Mouse (Mus musculus): ENCODE measurements around the gene Unc13d. TPM values are rescaled to one million over a fixed set of nuclear protein-coding genes. Genes with fewer than 3 reads are reported as not detected.
A peak's percentile ranks its signal among the peaks of the same experiment; 100 is the strongest.

Unc13d gene
- polyA plus RNA-seq, 1 experiment from 2014 or later = 6.9 TPM

GRCm38 (mm10) chr11:116088741-116089394 is 11.1 kb upstream of the Unc13d start:
- 35% methylated on average over 11 of the region's 11 CpGs for WGBS (ENCODE audit: insufficient replicate concordance)
- Histone ChIP-seq H3K4me1 (ENCODE audit: insufficient read depth) (peaks cover 43% of the 10 kb centered on the region), H3K9me3 (ENCODE audit: low read length) (no peaks in the 10 kb centered on the region), H3K4me3 (ENCODE audit: low read depth, low read length) (no peak overlapping the region), H3K9ac (replicated peaks) (peak overlapping the region; percentile 19; the same call in 1 of the 2 replicates), H3K27ac (ENCODE audit: low read depth) (peak overlapping the region; percentile 86), H3K36me3 (replicated peaks; ENCODE audit: insufficient read depth, low read length) (peaks cover 9% of the 10 kb centered on the region), H3K4me2 (ENCODE audit: low read depth, low read length) (peak overlapping the region; percentile 68; the same call in 1 of the 2 replicates), H3K27me3 (ENCODE audit: insufficient read depth, low read length) (no peaks in the 10 kb centered on the region)
- DNase-seq (no peak), ATAC-seq (no peak)
- peak; percentile 45 for TF ChIP-seq CTCF (IDR thresholded peaks at IDR 0.05; ENCODE audit: low read depth)
- TF ChIP-seq EP300 (IDR thresholded peaks at IDR 0.05; ENCODE audit: low read depth) = peak; percentile 33; the same call in 1 of the 2 replicates

GRCm38 (mm10) chr11:116088188-116088587 is 10.4 kb upstream of the Unc13d start:
- Histone ChIP-seq H3K27ac (ENCODE audit: low read depth) (peak overlapping the region; percentile 86), H3K4me3 (ENCODE audit: low read depth, low read length) (no peak overlapping the region), H3K9ac (replicated peaks) (no peak overlapping the region), H3K4me1 (ENCODE audit: insufficient read depth) (peaks cover 41% of the 10 kb centered on the region), H3K27me3 (ENCODE audit: insufficient read depth, low read length) (no peaks in the 10 kb centered on the region), H3K36me3 (replicated peaks; ENCODE audit: insufficient read depth, low read length) (peaks cover 16% of the 10 kb centered on the region), H3K4me2 (ENCODE audit: low read depth, low read length) (peak overlapping the region; percentile 68; the same call in 1 of the 2 replicates), H3K9me3 (ENCODE audit: low read length) (no peaks in the 10 kb centered on the region)
- 39% methylated on average over 8 of the region's 8 CpGs for WGBS (ENCODE audit: insufficient replicate concordance)
- DNase-seq (peak; percentile 59), ATAC-seq (peak; percentile 33)
- peak; percentile 60; the same call in 1 of the 2 replicates for TF ChIP-seq EP300 (IDR thresholded peaks at IDR 0.05; ENCODE audit: low read depth)
- TF ChIP-seq CTCF (IDR thresholded peaks at IDR 0.05; ENCODE audit: low read depth) = no peak

- peaks cover 21% of the 10 kb centered on the region for H3K36me3 ChIP-seq (replicated peaks; ENCODE audit: insufficient read depth, low read length)
- ATAC-seq = peak; percentile 76
- under 1% methylated on average over 30 of the region's 31 CpGs for WGBS (ENCODE audit: insufficient replicate concordance)
- peak overlapping the region; percentile 64 for H3K9ac ChIP-seq (replicated peaks)
- peak; percentile 92 for DNase-seq
- H3K4me3 ChIP-seq (ENCODE audit: low read depth, low read length) = peak overlapping the region; percentile 61
- TF ChIP-seq CTCF (IDR thresholded peaks at IDR 0.05; ENCODE audit: low read depth) = peak; percentile 97
- peak; percentile 27 for TF ChIP-seq EP300 (IDR thresholded peaks at IDR 0.05; ENCODE audit: low read depth)
- peak overlapping the region; percentile 86 for H3K27ac ChIP-seq (ENCODE audit: low read depth)
- no peaks in the 10 kb centered on the region for H3K27me3 ChIP-seq (ENCODE audit: insufficient read depth, low read length)
- no peaks in the 10 kb centered on the region for H3K9me3 ChIP-seq (ENCODE audit: low read length)
- H3K4me2 ChIP-seq (ENCODE audit: low read depth, low read length) = peak overlapping the region; percentile 68
- H3K4me1 ChIP-seq (ENCODE audit: insufficient read depth) = peaks cover 41% of the 10 kb centered on the region
Measured at GRCm38 (mm10) chr11:116087194-116088130, 9.7 kb upstream of the Unc13d start.

GRCm38 (mm10) chr11:116086258-116087193 is 8.8 kb upstream of the Unc13d start, which contains the start of gene Wbp2:
Gene Wbp2, minus strand, starts transcription at chr11:116086995.
- H3K27me3 ChIP-seq (ENCODE audit: insufficient read depth, low read length) = no peaks in the 10 kb centered on the region
- DNase-seq (peak; percentile 97), ATAC-seq (peak; percentile 91)
- WGBS (ENCODE audit: insufficient replicate concordance) = 5% methylated on average over 34 of the region's 43 CpGs
- H3K36me3 ChIP-seq (replicated peaks; ENCODE audit: insufficient read depth, low read length) = peaks cover 30% of the 10 kb centered on the region
- H3K27ac ChIP-seq (ENCODE audit: low read depth) = peak within 1 kb of the TSS; percentile 86
- TF ChIP-seq EP300 (IDR thresholded peaks at IDR 0.05; ENCODE audit: low read depth) (no peak), CTCF (IDR thresholded peaks at IDR 0.05; ENCODE audit: low read depth) (peak; percentile 40)
- peaks cover 41% of the 10 kb centered on the region for H3K4me1 ChIP-seq (ENCODE audit: insufficient read depth)
- H3K4me2 ChIP-seq (ENCODE audit: low read depth, low read length) = peak within 1 kb of the TSS; percentile 80
- no peaks in the 10 kb centered on the region for H3K9me3 ChIP-seq (ENCODE audit: low read length)
- H3K9ac ChIP-seq (replicated peaks) = peak within 1 kb of the TSS; percentile 72
- peak within 1 kb of the TSS; percentile 61 for H3K4me3 ChIP-seq (ENCODE audit: low read depth, low read length)

- Histone ChIP-seq H3K36me3 (replicated peaks; ENCODE audit: insufficient read depth, low read length) (peaks cover 53% of the 10 kb centered on the region), H3K27me3 (ENCODE audit: insufficient read depth, low read length) (no peaks in the 10 kb centered on the region), H3K9ac (replicated peaks) (0 out of 2 replicates have a peak overlapping the region, but pooled peaks have one; percentile 12), H3K27ac (ENCODE audit: low read depth) (peak overlapping the region; percentile 44), H3K9me3 (ENCODE audit: low read length) (no peaks in the 10 kb centered on the region), H3K4me2 (ENCODE audit: low read depth, low read length) (peak overlapping the region; percentile 15), H3K4me1 (ENCODE audit: insufficient read depth) (peaks cover 41% of the 10 kb centered on the region), H3K4me3 (ENCODE audit: low read depth, low read length) (no peak overlapping the region)
- no peak for DNase-seq
- WGBS (ENCODE audit: insufficient replicate concordance) = 70% methylated on average over 6 of the region's 6 CpGs
- no peak for TF ChIP-seq EP300 (IDR thresholded peaks at IDR 0.05; ENCODE audit: low read depth)
- TF ChIP-seq CTCF (IDR thresholded peaks at IDR 0.05; ENCODE audit: low read depth) = no peak
- ATAC-seq = no peak
Measured at GRCm38 (mm10) chr11:116084166-116084565, 6.4 kb upstream of the Unc13d start.

Data from liver, postnatal 0 days (tissue).